Mouse (Mus musculus): ENCODE results near the gene Trp53tg5.

Gene Trp53tg5

DNA sequence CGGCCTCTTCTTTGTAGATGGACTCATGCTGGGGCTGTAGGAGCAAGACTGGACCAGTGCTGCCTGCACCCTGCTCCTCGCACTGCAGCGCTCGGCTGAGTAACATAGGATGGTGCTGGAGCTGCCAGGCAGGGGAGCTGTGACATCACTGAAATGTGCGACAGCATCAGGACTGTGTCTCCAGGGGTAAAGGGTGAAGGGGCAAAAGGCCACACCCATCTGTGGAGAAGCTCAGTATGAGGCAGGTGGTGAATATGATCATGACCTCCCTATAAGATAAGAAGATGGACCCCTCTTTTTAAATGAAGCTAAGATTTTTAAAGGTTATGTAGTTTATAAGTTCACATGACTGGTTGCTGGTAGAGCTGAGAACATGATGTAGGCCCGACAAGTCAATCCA, at the start of gene Trp53tg5:
Trp53tg5 (minus strand) TSS at position 101 of the 400 bp plus-strand sequence.
- DNase-seq (ENCODE audit: low spot score in 2 of 2): no peak

DNA sequence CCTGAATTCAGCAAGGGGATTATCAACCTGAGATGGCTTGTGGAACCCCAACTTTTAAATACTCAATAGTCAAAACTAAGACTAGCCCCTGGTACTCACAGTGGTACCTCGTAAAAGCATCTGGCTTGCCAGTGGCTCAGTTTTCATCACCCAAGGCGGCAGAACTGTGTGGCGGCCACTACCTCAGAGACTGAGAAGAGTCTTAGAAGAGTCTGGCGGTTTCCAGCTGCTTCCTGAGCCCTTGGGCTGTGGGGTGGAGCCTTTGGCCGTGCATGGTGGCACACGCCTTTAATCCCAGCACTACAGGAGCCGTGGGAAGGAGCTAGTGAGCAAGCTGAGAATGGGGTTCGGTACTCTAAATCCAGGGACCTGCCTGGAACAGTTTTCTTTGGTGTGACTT, 48.8 kb upstream of the Trp53tg5 start:
- DNase-seq (ENCODE audit: low spot score in 2 of 2): no peak

DNA sequence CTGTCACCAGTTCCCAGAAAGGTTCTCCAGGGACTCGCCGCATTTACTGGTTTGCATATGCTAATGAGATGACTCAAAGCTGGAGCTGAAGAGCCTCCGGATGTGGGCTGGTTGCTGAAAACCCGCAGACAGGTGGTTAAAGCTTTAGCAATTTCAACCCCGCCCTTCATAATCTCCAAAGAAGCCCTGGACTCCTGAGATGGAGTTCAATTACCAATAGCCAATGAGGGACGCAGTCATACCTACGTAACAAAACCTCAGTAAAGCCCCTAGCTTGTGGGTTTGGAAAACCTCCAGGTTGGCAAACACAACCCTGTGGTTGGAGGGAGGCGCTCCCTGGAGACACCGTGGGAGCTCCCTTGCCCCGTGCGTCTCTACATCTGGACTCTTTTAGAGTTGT, 48.3 kb upstream of the Trp53tg5 start:
- DNase-seq (ENCODE audit: low spot score in 2 of 2): no peak

DNA sequence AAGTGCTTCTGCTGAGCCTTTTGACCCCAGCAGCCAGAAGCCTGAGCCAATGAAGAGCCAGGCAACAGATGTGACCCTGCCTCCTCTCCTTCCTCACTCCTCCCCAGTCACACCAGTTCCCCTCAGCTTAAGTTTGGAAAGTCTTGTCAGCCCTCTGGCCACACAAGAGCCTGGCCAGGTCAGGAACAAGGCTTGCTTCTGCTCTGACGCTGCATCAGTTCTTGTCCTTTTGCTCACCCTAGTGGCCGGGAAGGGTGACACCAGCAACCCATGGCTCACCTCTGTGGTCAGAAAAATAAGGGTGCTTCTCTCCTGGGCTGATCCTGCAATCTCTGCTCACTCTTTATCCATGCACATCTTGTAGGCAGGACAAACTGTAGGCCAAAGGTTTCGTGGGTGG, 47.3 kb upstream of the Trp53tg5 start:
- DNase-seq (ENCODE audit: low spot score in 2 of 2): peak in 1 of 2 experiments; percentile 64

DNA sequence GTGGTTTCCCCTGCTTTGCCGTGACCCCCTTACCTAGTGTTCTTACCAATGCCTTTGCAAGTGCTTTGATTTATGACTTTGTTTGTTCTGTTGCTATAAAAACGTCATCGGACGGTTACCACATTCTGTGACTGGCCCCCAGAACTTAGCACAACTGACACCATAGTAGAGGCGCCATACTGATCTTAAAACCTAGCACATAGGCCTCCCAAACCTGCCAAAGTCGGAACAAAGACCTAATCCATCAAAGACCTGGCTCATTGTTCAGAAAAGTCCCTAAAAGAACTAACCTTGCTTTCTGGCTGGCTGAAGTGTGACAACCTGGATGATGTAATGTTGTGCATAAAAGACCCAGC, 45.6 kb upstream of the Trp53tg5 start:
- no peak for DNase-seq (ENCODE audit: low spot score in 2 of 2)

DNA sequence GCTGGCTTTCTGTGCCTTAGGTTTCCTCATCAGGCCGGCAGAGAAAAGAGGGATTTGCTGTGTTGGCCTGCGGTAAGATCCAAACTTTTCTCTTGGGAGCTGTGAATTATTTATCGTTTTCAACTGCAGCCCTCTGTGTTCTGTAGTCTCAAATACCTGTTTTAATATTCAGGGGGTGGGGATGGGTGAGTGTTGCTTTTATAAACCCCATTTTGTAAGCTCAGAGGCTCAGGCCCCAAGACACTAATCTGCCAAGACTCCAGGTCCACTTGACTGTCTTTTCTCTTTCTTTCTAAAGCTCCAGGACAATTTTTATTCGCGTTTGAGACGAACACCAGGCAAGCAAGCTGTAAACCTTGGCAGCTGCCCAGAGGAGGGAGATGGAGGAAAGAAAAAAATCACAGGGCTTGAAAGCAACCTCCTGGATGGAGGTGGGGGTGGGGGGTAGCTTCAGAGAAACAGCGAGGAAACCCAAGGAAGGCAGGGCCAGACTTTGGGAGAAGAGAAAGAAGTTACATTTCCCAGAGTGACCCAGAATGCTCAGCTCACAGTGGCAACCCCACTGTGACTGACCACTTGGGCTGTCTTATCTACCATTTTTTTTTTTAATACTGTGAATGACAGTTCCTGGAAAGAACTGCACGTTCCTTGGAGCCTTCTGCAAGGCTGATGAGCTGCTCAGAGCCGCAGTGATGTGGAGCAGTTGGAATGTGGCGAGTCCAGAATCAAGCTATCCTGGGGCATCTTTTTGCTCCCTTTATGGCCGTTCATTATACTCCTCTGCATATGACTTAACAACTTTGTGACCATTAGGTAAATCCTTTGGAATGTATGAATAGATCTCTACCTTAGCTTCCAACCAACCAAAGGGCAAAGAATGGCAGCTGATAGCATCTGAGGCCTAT, 45.0 kb upstream of the Trp53tg5 start:
- no peak for DNase-seq (ENCODE audit: low spot score in 2 of 2)

DNA sequence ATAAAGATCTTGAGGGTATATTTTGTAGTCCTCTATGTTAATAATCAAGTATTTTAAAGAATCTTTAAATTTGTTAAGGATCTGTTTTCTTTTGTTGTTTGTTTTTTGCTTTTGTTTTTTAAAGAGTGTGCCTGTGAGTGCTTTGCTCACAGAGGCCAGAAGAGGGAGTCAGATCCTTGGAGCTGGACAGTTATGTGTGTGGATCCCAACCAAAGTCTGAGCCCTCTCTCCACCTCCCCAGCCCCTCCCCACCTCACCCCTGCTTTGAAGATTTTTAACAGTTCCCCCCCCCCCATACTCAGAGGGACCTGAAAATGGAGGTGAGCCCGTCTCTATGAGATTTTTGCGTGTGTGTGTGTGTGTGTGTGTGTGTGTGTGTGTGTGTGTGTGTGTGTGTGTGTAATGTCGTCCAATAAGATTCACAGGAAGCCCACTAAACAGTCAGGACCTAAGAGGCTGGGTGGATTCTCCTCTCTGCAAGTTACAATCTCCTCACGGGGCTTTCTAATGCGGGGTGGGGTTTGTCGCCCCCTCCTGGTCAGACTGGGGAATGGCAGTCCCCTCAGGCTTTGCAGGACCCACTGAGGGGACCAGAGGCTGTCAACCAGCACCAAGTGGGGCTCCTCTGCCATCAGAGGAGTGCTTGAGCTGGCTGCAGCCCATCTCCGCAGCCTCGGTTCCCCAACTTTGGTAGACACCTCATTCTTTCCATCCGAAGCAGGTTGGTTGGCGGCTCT, 44.1 kb upstream of the Trp53tg5 start:
- DNase-seq (ENCODE audit: low spot score in 2 of 2): peak; percentile 63 to 66

DNA sequence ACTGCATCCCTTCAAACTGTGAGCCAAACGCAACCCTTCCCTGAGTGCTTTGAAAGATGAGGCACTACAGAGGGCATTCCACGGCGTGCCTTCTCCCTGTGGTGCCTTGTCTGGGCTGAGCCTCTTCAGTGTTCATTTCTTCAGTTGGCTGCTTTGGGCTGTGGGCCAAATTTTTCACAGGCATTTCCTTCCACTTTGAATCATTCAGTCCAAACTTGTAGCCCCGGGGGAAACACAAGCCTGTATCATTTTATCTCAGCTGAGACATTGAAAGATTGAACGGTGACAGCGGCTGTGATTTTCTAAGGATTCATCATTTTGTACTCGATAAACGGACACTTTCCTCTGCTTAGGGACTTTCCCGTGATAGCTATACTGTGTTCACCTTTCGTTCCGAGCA, 43.1 kb upstream of the Trp53tg5 start:
- DNase-seq (ENCODE audit: low spot score in 2 of 2): no peak

DNA sequence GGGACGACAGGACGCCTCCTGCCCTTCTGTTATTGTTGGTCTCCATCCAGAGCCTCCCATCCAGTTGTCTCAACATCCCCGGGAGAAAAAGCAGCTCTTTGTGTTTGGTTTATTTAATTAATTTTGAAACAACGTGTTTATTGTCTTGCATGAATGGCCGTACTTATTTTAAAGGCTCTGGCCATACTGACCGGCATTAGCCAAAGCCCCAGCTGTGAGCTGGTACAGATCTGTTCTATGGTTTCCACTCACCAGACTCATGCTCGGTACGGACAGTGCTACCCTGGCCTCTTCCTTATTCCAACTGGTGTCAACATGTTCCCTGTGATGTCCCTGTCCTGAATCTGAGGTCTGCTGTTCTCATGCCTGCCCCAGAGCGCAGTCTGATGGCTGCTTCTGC, 42.4 kb upstream of the Trp53tg5 start:
- DNase-seq (ENCODE audit: low spot score in 2 of 2): no peak

DNA sequence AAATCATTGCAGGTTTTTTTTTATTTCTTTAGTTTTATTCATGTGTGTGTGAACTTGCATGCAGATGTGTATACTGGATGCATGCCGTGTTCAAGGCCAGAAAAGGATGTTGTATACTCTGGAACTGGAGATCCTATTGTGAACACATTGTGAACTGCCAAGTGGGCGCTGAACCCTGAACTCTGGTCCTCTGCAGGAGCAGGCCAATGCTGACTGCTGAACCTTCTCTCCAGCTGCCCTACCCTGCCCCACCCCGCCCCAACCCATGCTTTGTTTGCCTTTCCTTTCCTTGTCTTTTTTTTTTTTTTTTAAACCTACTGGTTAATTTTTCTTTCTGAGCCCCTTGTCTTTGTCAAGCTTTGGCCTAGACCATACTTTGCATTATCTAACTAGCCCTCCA, 41.4 kb upstream of the Trp53tg5 start:
- no peak for DNase-seq (ENCODE audit: low spot score in 2 of 2)

DNA sequence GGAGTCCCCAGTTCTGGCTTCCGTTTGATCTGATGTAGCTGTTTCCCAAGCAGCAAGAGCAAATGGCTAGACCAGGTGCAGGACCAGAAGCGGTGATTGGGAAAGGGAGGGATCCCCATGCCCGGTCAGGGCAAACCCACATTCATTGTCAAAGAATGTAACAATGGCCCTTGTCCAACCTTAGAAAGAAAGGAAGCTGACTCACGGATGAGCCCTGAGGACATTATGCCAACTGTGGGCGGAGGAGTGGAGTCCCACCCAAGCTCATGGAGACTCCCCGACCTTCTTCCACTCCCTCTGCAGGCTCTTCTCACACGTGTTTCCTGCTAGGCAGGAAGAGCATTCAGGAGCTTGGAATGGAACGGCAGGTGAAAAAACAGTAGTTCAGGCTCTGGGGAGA, 39.9 kb upstream of the Trp53tg5 start:
- DNase-seq (ENCODE audit: low spot score in 2 of 2): peak in 1 of 2 experiments; percentile 57

DNA sequence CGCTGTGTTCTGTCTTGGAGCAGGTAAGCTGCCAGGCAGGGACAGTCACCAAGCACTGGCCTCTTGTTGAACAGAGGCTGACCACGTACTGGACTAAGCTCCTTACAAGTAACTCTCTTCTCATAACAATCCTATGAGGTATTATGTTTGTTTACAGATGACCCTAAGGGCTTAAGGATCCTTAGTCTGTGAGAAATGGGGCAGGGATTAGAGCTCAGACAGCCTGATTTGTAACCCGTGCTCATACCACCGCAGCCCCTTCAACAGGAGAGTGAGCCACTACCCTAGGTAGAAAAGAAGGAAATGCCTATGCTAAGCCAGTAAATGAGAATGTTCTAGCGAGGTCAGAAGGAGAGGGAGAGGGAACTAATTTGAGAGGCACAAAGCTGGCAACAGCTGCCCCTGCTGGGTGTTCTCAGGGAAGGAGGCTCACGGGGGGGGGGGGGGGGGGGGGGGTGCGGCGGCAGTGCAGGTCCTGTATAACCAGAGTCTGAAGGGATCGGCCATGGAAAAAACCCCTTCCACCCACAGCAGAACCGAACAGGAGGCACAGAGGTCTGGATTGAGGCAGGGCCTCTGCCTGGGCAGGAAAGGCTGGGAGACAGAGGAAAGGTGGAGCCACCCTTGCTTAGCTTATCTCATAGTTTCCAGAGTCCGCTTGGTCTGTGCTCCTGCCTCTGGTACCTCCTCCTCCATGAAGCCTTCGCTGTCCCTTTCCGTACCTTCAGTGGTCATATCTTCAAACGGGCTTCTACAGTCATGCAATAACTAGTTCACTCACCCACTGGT, 38.8 kb upstream of the Trp53tg5 start:
- no peak for DNase-seq (ENCODE audit: low spot score in 2 of 2)

DNA sequence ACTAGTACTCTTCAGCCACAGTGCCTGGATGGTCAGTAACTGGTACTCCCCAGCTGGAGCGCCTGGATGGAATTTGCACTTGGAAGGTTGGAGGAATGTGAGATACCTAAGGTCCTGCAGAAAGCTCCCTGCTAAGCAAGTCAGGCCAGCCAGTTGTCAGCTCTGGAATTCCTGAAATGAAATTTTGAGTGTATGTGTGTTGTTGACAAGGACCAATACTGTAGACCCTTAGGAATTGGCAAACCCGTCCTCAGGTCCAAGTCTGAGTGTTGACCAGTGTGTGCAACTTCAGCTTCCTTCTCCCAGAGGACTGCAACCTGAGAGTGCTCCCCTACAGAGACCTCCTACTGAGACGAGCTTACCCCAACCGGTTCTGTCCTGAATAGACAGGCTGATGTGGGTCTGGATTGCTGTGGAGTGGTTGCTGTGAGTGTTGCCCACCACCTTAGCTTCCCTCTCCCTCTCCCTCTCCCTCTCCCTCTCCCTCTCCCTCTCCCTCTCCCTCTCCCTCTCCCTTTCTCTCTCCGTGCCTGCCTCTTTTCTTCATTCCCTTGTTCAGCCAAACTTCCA, 37.2 kb upstream of the Trp53tg5 start:
- DNase-seq (ENCODE audit: low spot score in 2 of 2): no peak

DNA sequence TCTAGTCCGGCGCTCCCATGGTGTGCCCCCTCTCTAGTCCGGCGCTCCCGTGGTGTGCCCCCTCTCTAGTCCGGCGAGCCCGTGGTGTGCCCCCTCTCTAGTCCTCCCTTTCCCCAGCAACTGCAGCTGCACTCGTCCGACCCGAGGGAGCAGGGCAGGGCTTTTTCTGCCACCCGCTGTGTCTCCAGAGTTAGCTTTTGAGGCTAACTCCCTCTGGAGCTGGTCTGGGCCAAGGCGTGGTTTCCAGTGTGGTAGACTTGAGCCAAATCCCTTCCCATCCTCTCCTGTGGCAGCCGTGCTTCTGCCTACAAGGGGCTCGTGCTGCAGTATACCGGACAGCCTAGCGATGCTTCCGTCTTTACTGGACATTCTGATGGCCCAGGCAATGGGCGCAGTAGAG, 34.3 kb upstream of the Trp53tg5 start:
- DNase-seq (ENCODE audit: low spot score in 2 of 2): no peak

DNA sequence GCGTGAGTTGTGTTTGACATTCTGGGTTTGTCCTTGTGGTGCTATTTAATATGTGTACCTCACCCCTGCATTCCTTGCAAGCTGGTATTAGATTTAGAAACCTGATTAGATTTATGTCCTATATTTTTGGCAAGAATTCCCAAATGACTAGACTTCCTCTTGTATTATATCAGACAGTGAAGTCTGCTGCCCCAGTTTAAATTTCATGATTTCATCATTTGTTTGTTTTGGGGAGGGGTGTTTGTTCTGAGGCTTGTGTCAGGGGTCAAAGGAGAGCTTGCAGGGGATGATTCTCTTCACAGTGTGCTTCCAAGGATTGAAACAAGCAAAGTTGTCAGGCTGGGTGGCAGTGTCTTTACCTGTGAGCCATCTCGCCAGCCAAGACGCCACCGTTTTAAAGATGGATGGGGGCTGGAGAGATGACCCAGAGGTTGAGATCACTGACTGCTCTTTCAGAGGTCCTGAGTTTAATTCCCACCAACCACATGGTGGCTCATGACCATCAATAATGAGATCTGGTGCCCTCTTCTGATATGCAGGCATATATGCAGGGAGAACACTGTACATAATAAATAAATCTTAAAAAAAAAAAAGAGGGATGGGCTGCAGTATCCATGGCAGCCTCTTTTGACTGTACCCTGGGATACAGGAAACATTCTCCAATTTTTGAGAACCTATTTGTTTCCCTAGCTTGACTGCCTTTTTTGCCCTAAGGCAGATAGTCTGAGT, 32.3 kb upstream of the Trp53tg5 start:
- no peak for DNase-seq (ENCODE audit: low spot score in 2 of 2)

DNA sequence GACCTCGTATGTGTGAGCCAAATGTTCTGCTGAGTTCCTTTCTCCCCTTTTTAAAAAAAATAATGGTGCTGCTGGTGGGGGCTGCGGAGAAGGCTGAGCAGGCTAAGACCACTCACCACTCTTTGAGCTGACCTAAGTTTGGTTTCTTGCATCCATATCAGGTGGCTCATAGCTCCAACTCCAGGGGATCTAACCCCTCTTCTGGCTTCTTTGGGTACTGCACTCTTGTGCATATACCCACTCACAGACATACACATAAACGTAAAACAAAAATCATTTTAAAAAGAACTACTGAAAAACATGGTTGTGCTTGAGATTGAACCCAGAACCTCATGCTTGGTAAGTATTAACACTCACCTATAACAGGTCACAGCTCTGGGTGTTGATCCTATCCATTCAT, 31.4 kb upstream of the Trp53tg5 start:
- DNase-seq (ENCODE audit: low spot score in 2 of 2): no peak

DNA sequence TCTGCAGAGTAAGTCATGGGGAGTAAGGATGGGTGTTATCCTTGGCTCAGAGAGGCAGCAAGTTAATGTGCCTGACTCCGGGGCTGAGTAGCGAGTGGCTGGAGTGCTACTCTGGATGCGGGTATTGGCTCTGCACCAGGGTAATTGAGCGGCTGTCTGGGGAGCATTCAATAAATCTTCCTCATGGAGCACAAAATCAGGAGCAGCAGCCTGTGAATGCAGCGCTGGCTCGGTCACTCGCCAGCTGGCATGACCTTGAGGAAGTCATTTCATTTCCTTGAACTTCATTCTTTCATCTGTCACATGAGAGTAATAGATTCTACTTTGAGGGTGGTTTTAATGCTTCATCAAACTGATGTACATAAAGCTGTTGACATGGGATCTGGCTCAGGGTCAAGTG, 27.0 kb upstream of the Trp53tg5 start:
- no peak for DNase-seq (ENCODE audit: low spot score in 2 of 2)

DNA sequence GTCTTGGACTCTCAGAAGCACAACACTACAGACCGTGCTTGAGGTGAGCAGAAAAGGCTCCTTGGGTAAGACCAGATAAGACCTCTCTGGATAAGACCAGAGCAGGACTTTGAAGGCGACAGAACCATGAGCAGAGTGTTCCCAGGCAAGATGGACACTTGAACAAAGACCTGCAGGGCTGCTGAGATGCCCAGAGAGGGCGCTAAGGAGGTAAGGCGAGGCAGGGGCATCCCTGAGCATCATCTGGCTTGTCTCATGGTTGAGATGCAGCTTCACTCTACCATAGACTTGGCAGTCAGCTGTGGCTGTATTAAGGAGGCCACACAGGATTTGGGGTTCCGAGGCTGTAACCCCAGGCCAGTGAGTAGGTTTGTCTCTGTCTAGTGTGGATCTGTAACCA, 25.8 kb upstream of the Trp53tg5 start:
- DNase-seq (ENCODE audit: low spot score in 2 of 2): no peak

DNA sequence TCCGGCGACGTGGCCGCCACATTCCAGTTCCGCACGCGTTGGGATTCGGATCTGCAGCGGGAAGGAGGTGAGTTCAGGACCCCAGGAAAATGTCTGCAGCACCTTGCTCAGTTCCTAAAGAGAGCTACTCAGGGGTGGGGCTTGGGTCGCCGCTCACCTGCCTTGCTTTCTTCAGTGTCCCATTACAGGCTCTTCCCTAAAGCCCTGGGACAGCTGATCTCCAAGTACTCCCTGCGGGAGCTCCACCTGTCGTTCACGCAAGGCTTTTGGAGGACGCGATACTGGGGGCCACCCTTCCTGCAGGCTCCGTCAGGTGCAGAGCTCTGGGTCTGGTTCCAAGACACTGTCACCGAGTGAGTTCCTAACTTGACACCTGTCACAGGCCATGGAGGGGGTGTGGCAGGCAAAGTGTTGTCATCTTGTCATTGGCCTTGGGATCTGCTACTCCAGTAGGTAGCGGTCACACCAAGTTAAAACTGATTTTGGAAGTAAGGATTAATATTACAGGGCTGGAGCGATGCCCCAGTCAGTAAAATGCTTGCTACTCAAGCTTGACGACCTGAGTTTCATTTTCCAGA, 24.3 kb upstream of the Trp53tg5 start:
- no peak for DNase-seq (ENCODE audit: low spot score in 2 of 2)

DNA sequence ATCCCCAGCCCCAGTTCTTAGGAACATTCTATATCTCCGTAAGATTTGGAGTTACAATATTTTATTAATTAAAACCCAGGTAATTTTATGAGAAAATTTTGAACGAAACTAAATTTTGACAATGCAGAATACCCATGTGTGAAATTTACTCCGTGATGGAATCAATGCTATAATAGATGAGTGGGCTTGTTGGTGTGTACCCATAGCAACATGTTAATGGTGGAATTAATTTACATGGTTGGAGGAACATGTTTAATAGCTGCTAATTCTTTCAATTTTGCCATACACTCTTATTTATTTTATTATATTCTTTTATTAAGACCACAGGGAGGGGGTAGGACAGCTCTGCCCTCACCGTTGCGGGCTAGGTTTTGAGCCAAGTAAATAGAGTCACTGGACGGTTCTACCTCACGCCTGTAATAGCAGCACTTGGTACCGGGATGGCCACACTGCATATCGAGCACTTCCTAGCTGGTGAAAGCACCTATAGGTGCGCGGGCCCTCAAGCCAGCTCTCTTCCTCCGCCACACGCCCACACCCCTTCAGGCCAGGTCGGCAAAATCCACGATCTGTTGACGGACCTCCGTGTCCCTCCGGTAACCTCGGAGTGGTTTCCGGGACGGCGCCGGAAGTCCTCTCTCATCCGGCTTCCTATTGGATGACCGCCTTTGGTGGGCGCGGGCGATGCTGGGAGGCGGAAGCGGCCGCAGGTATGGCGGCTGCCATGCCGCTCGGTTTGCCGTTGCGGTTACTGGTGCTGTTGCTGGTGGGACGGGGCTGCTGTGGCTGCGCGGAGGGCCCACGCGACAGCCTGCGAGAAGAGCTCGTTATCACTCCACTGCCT, 23.5 kb upstream of the Trp53tg5 start, which contains the start of gene Pigt:
Pigt (plus strand) TSS at position 674 of the 844 bp plus-strand sequence.
- DNase-seq (ENCODE audit: low spot score in 2 of 2): peak; percentile 77 to 89
